Mouse (Mus musculus) embryonic facial prominence, embryonic 13.5 days (tissue): ENCODE results near the gene Ctnnbl1. TPM values are rescaled to one million over a fixed set of nuclear protein-coding genes. Genes with fewer than 3 reads are reported as not detected.

Experiments used
- ATAC-seq: fragments of 200-750 bp; cut with Nextera tagmentation; 2 replicates; pipeline ENCODE4 v1.8.0; 2017; ENCODE audit warnings: low read depth; ENCODE audit not compliant: insufficient number of reproducible peaks, insufficient read depth, low FRiP score, low TSS enrichment
- H3K27ac ChIP-seq: fragments of 300-500 bp; sonication (generic); 2 replicates; pipeline ENCODE4 v1.5.1; 2015; ENCODE audit warnings: moderate library complexity, mild to moderate bottlenecking, inconsistent platforms
- H3K27me3 ChIP-seq: fragments of 300-500 bp; sonication (generic); 2 replicates; pipeline ENCODE4 v1.6.1; 2015; ENCODE audit warnings: mild to moderate bottlenecking, inconsistent platforms
- H3K36me3 ChIP-seq: fragments of 300-500 bp; sonication (generic); 2 replicates; pipeline ENCODE4 v1.6.1; 2015; ENCODE audit warnings: mild to moderate bottlenecking, inconsistent platforms
- H3K4me1 ChIP-seq: fragments of 300-500 bp; sonication (generic); 2 replicates; pipeline ENCODE4 v1.6.1; 2015; ENCODE audit warnings: inconsistent platforms
- H3K4me2 ChIP-seq: fragments of 300-500 bp; sonication (generic); 2 replicates; pipeline ENCODE4 v1.6.1; 2015; ENCODE audit warnings: moderate library complexity, mild to moderate bottlenecking, inconsistent platforms
- H3K4me3 ChIP-seq: fragments of 300-500 bp; sonication (generic); 2 replicates; pipeline ENCODE4 v1.5.1; 2015; ENCODE audit warnings: mild to moderate bottlenecking, inconsistent platforms
- H3K9ac ChIP-seq: fragments of 300-500 bp; sonication (generic); 2 replicates; pipeline ENCODE4 v1.6.1; 2015; ENCODE audit warnings: mild to moderate bottlenecking, inconsistent platforms
- H3K9me3 ChIP-seq: fragments of 300-500 bp; sonication (generic); 2 replicates; pipeline ENCODE4 v1.6.1; 2016; ENCODE audit warnings: inconsistent platforms
- WGBS: fragments of 180-500 bp; shearing (Covaris S2); methylation state at CpG from one replicate; pipeline ENCODE4 v1.1.7; 2015; ENCODE audit warnings: mixed read lengths; 5-methylcytosine and 5-hydroxymethylcytosine counted together
- polyA plus RNA-seq: library from polyadenylated mRNA; unstranded; fragments of >200 nt; fragmentation: Nextera tagmentation; extraction: Ambion mirVana; gene quantifications from 2 replicates; pipeline ENCODE4 v1.2.1, GENCODE M21; 2015

Gene Ctnnbl1
- polyA plus RNA-seq, 1 experiment from 2014 or later = 68.9 TPM

DNA sequence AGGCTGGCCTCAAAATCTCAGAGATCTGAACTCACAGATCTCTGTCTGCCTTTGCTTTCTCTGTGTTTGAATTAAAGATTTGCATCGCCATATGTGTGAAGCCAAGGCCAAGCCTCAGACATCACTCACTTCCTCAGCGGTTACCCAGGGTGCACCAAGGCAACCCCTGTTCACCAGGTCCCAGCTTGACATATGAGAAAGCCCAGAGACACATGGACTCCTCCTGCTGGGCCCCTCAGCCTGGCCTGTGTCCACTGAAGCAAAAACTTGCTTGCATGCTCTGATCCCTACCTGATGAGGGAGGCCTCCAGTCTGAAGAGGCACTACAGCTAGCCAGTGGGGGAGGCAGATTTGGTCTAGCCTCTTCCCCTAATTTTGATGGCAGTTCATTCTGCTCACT lies 63.1 kb downstream of the Ctnnbl1 start:
- H3K9ac ChIP-seq = no peak overlapping the region
- H3K4me1 ChIP-seq = peaks cover 43% of the 10 kb centered on the region
- H3K27me3 ChIP-seq = no peaks in the 10 kb centered on the region
- no peaks in the 10 kb centered on the region for H3K9me3 ChIP-seq
- no peak overlapping the region for H3K4me3 ChIP-seq
- peak overlapping the region; percentile 75; the same call in 1 of the 2 replicates for H3K27ac ChIP-seq
- 0 out of 2 replicates have a peak, but pooled peaks cover 5% of the 10 kb centered on the region for H3K36me3 ChIP-seq
- H3K4me2 ChIP-seq = no peak overlapping the region
- no peak for ATAC-seq
- WGBS = 78% methylated on average over 2 of the region's 2 CpGs

DNA sequence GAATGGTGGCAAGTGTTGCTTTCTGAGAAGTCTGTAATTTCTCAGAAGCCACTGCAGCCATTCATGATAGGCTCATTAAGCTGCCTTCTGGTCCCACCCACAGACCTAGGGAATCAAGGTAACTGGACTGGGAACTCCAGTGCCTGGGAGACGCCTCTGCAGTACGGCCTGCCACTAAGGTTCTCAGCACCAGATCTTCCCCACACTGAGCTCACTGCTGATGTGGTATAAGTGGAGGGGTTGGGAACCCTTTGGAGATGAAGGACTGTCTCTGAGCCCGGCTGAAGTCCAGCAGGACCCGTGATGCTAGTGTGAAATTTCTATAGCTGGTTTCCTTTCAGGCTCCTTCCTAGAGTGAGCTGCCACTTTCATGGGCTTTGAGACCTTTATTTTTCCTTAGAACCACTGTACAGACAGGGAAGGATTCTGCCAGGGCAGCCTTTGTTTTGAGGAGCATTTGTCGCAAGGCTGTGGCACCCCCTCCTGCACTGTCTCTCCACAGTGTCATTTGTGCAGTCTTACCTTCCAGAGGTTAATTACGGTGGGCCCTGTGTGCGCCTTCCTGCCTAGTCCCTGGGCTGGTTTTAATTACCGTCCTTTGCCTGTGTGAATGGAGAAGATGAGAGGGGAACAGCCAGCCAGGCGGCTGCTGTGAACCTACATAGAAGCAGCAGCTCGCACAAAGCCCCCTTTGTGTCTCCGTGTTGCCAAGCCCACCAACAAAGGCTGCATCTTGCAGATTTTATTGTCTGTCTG lies 63.7 kb downstream of the Ctnnbl1 start:
- Histone ChIP-seq H3K9ac (peak overlapping the region; percentile 2; the same call in 1 of the 2 replicates), H3K36me3 (0 out of 2 replicates have a peak, but pooled peaks cover 5% of the 10 kb centered on the region), H3K27me3 (no peaks in the 10 kb centered on the region), H3K4me1 (peaks cover 49% of the 10 kb centered on the region), H3K4me2 (peak overlapping the region; percentile 31; the same call in 1 of the 2 replicates), H3K27ac (peak overlapping the region; percentile 75), H3K9me3 (no peaks in the 10 kb centered on the region), H3K4me3 (no peak overlapping the region)
- 18% methylated on average over 11 of the region's 11 CpGs for WGBS
- ATAC-seq = no peak

GRCm38 (mm10) chr2:157801505-157802357 lies 64.5 kb downstream of the Ctnnbl1 start:
- Histone ChIP-seq H3K36me3 (0 out of 2 replicates have a peak, but pooled peaks cover 5% of the 10 kb centered on the region), H3K4me1 (peaks cover 56% of the 10 kb centered on the region), H3K27ac (peak overlapping the region; percentile 75), H3K9me3 (no peaks in the 10 kb centered on the region), H3K4me2 (peak overlapping the region; percentile 31; the same call in 1 of the 2 replicates), H3K4me3 (no peak overlapping the region), H3K27me3 (no peaks in the 10 kb centered on the region), H3K9ac (peak overlapping the region; percentile 2; the same call in 1 of the 2 replicates)
- 25% methylated on average over 8 of the region's 8 CpGs for WGBS
- ATAC-seq = no peak

DNA sequence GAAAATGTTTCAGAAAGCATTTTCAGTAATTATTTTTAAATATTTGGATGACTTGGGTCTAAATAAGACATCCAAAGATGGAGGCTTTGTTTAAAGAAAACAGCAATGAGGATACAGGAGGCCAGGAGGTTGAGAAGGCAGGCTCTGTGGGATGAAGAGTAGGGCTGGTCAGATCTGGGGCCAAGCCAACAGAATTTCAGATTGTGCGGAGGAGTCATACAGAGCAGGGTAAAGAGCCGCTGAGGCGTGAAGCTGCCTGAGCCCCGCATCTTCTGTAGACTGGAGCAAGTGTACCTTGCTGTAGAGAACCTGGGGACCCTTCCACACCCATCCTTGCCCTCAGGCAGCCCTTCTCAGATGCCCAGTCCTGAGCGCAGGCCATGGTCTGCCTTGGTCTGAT lies 65.5 kb downstream of the Ctnnbl1 start:
- no peak for ATAC-seq
- Histone ChIP-seq H3K4me1 (peaks cover 64% of the 10 kb centered on the region), H3K36me3 (0 out of 2 replicates have a peak, but pooled peaks cover 5% of the 10 kb centered on the region), H3K27me3 (no peaks in the 10 kb centered on the region), H3K9me3 (no peaks in the 10 kb centered on the region), H3K9ac (no peak overlapping the region), H3K4me2 (no peak overlapping the region), H3K4me3 (no peak overlapping the region), H3K27ac (no peak overlapping the region)
- 90% methylated on average over 5 of the region's 5 CpGs for WGBS

DNA sequence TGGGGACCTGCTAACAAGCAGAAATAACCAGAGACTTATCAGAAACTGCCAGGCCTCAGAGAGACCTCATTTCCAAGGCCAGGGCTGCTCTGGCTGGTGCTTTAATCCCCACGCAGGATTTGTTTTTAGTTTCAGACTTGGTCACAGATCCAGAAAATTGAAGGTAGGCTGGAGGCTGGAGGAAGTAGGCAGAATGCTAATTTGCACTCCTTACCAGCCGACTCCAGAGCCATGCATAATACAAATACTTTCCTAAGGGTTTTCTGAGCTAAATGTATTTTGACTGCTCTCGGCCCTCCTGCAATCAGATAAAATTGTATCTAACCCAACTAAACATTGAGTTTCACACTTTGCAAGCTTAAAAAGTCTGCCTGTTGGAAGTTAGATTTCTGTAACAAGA lies 67.2 kb downstream of the Ctnnbl1 start:
- 0 out of 2 replicates have a peak overlapping the region, but pooled peaks have one; percentile 55 for H3K27ac ChIP-seq
- H3K27me3 ChIP-seq = no peaks in the 10 kb centered on the region
- H3K4me3 ChIP-seq = no peak overlapping the region
- WGBS = 33% methylated on average over 3 of the region's 3 CpGs
- no peak for ATAC-seq
- H3K9ac ChIP-seq = no peak overlapping the region
- H3K4me1 ChIP-seq = peaks cover 76% of the 10 kb centered on the region
- H3K36me3 ChIP-seq = no peaks in the 10 kb centered on the region
- no peaks in the 10 kb centered on the region for H3K9me3 ChIP-seq
- H3K4me2 ChIP-seq = no peak overlapping the region

GRCm38 (mm10) chr2:157805091-157805490 lies 67.9 kb downstream of the Ctnnbl1 start:
- Histone ChIP-seq H3K4me1 (peaks cover 76% of the 10 kb centered on the region), H3K9ac (peak overlapping the region; percentile 40; the same call in 1 of the 2 replicates), H3K4me3 (no peak overlapping the region), H3K4me2 (no peak overlapping the region), H3K27me3 (no peaks in the 10 kb centered on the region), H3K27ac (peak overlapping the region; percentile 55; the same call in 1 of the 2 replicates), H3K36me3 (peaks cover 3% of the 10 kb centered on the region; the same call in 1 of the 2 replicates), H3K9me3 (no peaks in the 10 kb centered on the region)
- 20% methylated on average over 3 of the region's 3 CpGs for WGBS
- ATAC-seq = no peak

DNA sequence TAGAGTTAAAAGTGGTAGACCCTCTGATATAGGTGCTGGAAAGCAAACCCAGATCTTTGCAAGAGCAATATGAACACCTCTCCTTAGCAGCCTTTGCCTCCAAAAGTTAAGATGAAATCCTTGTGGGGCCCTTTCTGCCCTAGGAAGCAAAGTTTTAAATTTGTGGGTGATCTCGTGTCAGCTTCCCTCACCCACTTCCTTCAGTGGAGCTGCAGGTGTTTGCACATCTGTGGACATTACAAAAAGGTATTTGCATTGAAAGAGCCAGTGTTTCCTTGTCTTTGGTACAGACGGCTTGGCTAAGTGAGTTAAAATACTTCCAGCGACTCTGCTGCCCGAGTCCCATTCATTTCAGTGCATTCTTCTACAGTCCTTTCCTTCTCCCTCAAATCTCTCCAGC lies 69.9 kb downstream of the Ctnnbl1 start:
- H3K9ac ChIP-seq = no peak overlapping the region
- WGBS = 62% methylated on average over 4 of the region's 4 CpGs
- H3K27me3 ChIP-seq = no peaks in the 10 kb centered on the region
- no peaks in the 10 kb centered on the region for H3K9me3 ChIP-seq
- no peak for ATAC-seq
- peaks cover 13% of the 10 kb centered on the region for H3K36me3 ChIP-seq
- H3K4me1 ChIP-seq = peaks cover 58% of the 10 kb centered on the region
- no peak overlapping the region for H3K4me3 ChIP-seq
- no peak overlapping the region for H3K27ac ChIP-seq
- H3K4me2 ChIP-seq = no peak overlapping the region

DNA sequence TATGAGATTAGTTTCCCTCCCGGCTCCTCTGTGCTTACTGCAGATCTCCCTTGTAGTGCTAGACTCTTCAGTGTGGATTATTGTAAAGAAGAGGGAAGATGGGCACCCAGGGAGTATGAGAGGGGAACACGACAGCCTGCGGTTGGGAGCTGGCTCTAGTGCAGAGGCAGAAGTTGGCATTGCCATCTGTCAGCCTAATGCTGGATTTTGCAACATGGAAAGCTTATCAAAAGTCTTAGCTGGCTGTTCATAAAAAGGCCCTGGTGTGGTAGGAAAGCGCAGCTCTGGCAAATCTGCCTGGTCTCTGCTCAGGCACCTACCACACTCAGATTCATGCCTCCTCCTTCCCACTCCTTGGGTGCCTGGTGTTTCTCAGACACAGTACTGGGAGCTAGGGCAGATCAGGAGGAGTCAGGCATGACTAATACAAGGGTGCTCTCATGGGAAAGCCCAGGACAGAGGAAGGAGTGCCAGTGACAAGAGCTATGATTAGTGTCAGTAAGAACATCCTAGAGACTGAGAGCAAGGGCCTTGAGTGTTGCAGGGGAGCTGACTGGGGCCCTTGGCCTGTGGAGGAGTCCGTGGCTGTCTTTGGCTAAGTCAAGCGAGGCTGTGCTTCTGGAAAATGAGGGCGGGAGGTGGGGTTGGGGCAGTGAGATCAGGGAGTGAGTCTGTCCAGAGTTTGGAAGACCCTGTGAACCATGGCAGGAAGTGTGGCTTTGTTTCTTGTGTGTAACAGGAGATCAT lies 70.6 kb downstream of the Ctnnbl1 start:
- Histone ChIP-seq H3K4me2 (no peak overlapping the region), H3K27me3 (no peaks in the 10 kb centered on the region), H3K9me3 (no peaks in the 10 kb centered on the region), H3K9ac (no peak overlapping the region), H3K4me3 (no peak overlapping the region), H3K4me1 (peaks cover 51% of the 10 kb centered on the region), H3K36me3 (peaks cover 20% of the 10 kb centered on the region), H3K27ac (peak overlapping the region; percentile 40)
- 62% methylated on average over 7 of the region's 7 CpGs for WGBS
- ATAC-seq = no peak

DNA sequence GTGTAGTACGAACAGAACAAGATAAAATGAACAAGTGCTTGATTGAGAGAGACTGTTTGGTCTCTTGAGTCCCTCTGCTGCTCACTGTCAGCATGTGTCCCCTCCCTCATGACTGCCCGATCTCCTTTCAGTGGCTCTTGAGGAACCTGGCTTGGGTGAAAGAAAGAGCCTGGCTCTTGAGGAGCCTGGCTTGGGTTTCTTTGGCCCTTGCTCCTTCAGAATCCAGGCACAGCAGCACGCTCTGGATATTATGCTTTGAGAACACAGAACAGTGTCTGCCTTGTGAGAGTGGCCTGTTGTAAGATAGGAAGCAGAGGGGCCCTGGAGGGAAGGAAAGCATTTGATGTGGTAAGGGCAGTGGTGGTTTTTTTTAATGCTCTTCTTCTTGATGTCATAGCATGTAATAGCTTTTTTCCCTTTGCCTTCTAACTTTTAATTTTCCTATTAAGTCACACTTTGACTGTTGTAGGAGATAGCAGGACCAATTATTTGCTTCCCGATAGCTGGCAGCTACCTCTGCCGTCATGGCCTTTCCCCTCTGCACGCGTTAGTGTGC lies 71.2 kb downstream of the Ctnnbl1 start:
- H3K27ac ChIP-seq = peak overlapping the region; percentile 40
- H3K4me1 ChIP-seq = peaks cover 48% of the 10 kb centered on the region
- H3K4me3 ChIP-seq = no peak overlapping the region
- H3K27me3 ChIP-seq = no peaks in the 10 kb centered on the region
- H3K9ac ChIP-seq = no peak overlapping the region
- ATAC-seq = no peak
- H3K36me3 ChIP-seq = peaks cover 21% of the 10 kb centered on the region
- WGBS = 45% methylated on average over 7 of the region's 7 CpGs
- H3K9me3 ChIP-seq = no peaks in the 10 kb centered on the region
- H3K4me2 ChIP-seq = no peak overlapping the region

DNA sequence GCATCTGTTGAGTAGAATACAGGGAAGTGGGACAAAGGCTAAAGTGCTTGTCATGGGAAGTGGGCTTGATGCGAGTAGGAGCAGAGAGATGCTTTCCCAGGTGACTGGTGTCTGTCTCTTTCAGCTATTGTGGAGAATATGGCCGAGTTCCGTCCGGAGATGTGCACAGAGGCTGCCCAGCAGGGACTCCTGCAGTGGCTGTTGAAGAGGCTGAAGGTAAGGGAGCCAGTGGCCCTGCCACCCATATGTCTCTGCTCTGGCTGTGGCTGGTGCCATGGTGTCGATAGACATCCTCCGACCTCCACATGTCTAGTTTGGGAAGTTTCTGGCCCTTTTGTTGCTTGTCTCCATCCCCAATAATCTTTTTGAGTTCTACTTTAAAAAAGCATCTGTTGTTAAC lies 72.1 kb downstream of the Ctnnbl1 start:
- Histone ChIP-seq H3K9me3 (no peaks in the 10 kb centered on the region), H3K27ac (no peak overlapping the region), H3K4me2 (no peak overlapping the region), H3K4me1 (peaks cover 40% of the 10 kb centered on the region), H3K27me3 (no peaks in the 10 kb centered on the region), H3K36me3 (peaks cover 21% of the 10 kb centered on the region), H3K9ac (no peak overlapping the region), H3K4me3 (no peak overlapping the region)
- 91% methylated on average over 6 of the region's 6 CpGs for WGBS
- no peak for ATAC-seq

- H3K4me2 ChIP-seq = no peak overlapping the region
- peaks cover 28% of the 10 kb centered on the region for H3K4me1 ChIP-seq
- H3K9me3 ChIP-seq = no peaks in the 10 kb centered on the region
- no peak overlapping the region for H3K27ac ChIP-seq
- no peak overlapping the region for H3K9ac ChIP-seq
- H3K4me3 ChIP-seq = no peak overlapping the region
- no peak for ATAC-seq
- WGBS = 91% methylated on average over 1 of the region's 1 CpGs
- H3K27me3 ChIP-seq = no peaks in the 10 kb centered on the region
- H3K36me3 ChIP-seq = peaks cover 24% of the 10 kb centered on the region
Observed at GRCm38 (mm10) chr2:157810749-157811148, 73.5 kb downstream of the Ctnnbl1 start.
